Mouse (Mus musculus) liver, adult 2 months (tissue): ENCODE measurements at regions not wholly inside any gene's neighbourhood (a gene's known extent, or its start where the extent isn't known, plus 50 kb on each side); places are given as distances from the start of the nearest gene placed in this dataset.

Source experiments
- CTCF ChIP-seq: fragments of 200-500 bp; IDR thresholded peaks from 2 replicates; pipeline ENCODE4 v1.5.1; 2011; ENCODE audit warnings: low read depth, low read length, control low read depth
- POLR2A ChIP-seq: fragments of 200-500 bp; IDR thresholded peaks from 2 replicates; pipeline ENCODE4 v1.6.1; 2011; ENCODE audit warnings: low read length, control low read depth; ENCODE audit not compliant: insufficient read depth; ENCODE audit errors: extremely low read depth

- TF ChIP-seq POLR2A (no peak), CTCF (no peak)
Observed at GRCm38 (mm10) chr15:64557540-64557939, 260.0 kb upstream of the Gm21798 start.
